Mouse (Mus musculus): ENCODE measurements around the gene Rtp2. TPM values are rescaled to one million over a fixed set of nuclear protein-coding genes. Genes with fewer than 3 reads are reported as not detected.

Gene Rtp2
- polyA plus RNA-seq (2012): not detected in 2 replicates

GRCm38 (mm10) chr16:23932294-23932693 lies at the start of gene Rtp2:
Rtp2 (minus strand) TSS chr16:23932394.

GRCm38 (mm10) chr16:23890636-23891035 lies 41.6 kb downstream of the Rtp2 start, which contains the start of gene Sst:
Sst (minus strand) TSS chr16:23890958.

Other genes with a start within 250 kb of the Rtp2 start
- gene Sst, start 41.4 kb downstream of the Rtp2 start, polyA plus RNA-seq (2012): 0.10 TPM in 1 of 2 replicates, not detected in the other
- not detected in 2 replicates for gene Gm37419, start 56.1 kb upstream of the Rtp2 start, polyA plus RNA-seq (2012)
- 7.1 and 8.2 TPM in 2 replicates for gene Bcl6, start 56.5 kb upstream of the Rtp2 start, polyA plus RNA-seq (2012)

Measured in megakaryocyte-erythroid progenitor cell, adult 5 weeks (primary cell).